In genomic region chr11:112050362-112050761, GRCm38 (mm10) we compare ENCODE assay signal across 23 mouse cellular contexts.
DNase-seq lines count a peak whose midpoint lies in the region; ATAC-seq and TF ChIP-seq lines count a peak whose summit lies in the region.
"Had no signal": no experiment of that assay in that cellular context is flagged by ENCODE, and none has a peak within 500 bp of the region (broad histone marks: within the 10 kb centered on the region; RNA-seq: fewer than 3 reads in every experiment).

No protein-coding gene starts in this region.

- TF ChIP-seq CTCF in liver, postnatal 0 days (IDR thresholded peaks at IDR 0.05; ENCODE audit: low read depth): no peak
- TF ChIP-seq CTCF in thymus, adult 2 months (IDR thresholded peaks at IDR 0.05; ENCODE audit: borderline replicate concordance, control insufficient read depth, extremely low read depth, insufficient read depth, low read length, poor library complexity): no peak

- TF ChIP-seq EP300 in liver, postnatal 0 days (IDR thresholded peaks at IDR 0.05; ENCODE audit: low read depth): 0 out of 2 replicates have a peak, but pooled peaks have one; percentile 36

- H3K9ac ChIP-seq in midbrain, embryonic 14.5 days (replicated peaks; ENCODE audit: low read length): no peak overlapping the region
- no peak overlapping the region for H3K9ac ChIP-seq in liver, embryonic 13.5 days
- H3K9ac ChIP-seq in liver, postnatal 0 days (replicated peaks): no peak overlapping the region
- H3K9ac ChIP-seq: embryonic facial prominence, embryonic 15.5 days; heart, embryonic 15.5 days; hindbrain, embryonic 12.5 days had no signal

- H3K27ac ChIP-seq in midbrain, embryonic 14.5 days (replicated peaks; ENCODE audit: low read depth, low read length): no peak overlapping the region
- no peak overlapping the region for H3K27ac ChIP-seq in midbrain, embryonic 10.5 days (replicated peaks)
- no peak overlapping the region for H3K27ac ChIP-seq in liver, embryonic 13.5 days
- H3K27ac ChIP-seq in liver, postnatal 0 days (ENCODE audit: low read depth): no peak overlapping the region
- H3K27ac ChIP-seq in hindbrain, embryonic 10.5 days: no peak overlapping the region
- no peak overlapping the region for H3K27ac ChIP-seq in thymus, adult 2 months (ENCODE audit: control insufficient read depth, insufficient read depth, low read length)
- H3K27ac ChIP-seq: embryonic facial prominence, embryonic 15.5 days; heart, adult 2 months; heart, embryonic 15.5 days; hindbrain, embryonic 12.5 days had no signal

- no peaks in the 10 kb centered on the region for H3K36me3 ChIP-seq in midbrain, embryonic 14.5 days (ENCODE audit: control insufficient read depth, insufficient read depth, low read length)
- H3K36me3 ChIP-seq in midbrain, embryonic 10.5 days: no peaks in the 10 kb centered on the region
- H3K36me3 ChIP-seq in liver, embryonic 13.5 days: no peaks in the 10 kb centered on the region
- H3K36me3 ChIP-seq in liver, postnatal 0 days (replicated peaks; ENCODE audit: insufficient read depth, low read length): no peaks in the 10 kb centered on the region
- no peaks in the 10 kb centered on the region for H3K36me3 ChIP-seq in hindbrain, embryonic 10.5 days
- no peaks in the 10 kb centered on the region for H3K36me3 ChIP-seq in thymus, adult 2 months (ENCODE audit: control insufficient read depth, insufficient read depth, low read length)
- H3K36me3 ChIP-seq: embryonic facial prominence, embryonic 15.5 days; G1E; heart, embryonic 15.5 days; hindbrain, embryonic 12.5 days had no signal

- no peaks in the 10 kb centered on the region for H3K27me3 ChIP-seq in midbrain, embryonic 14.5 days (ENCODE audit: control insufficient read depth, insufficient read depth, low read length)
- H3K27me3 ChIP-seq in midbrain, embryonic 10.5 days (ENCODE audit: low read depth, poor library complexity, severe bottlenecking): no peaks in the 10 kb centered on the region
- no peaks in the 10 kb centered on the region for H3K27me3 ChIP-seq in liver, embryonic 13.5 days
- no peaks in the 10 kb centered on the region for H3K27me3 ChIP-seq in liver, postnatal 0 days (ENCODE audit: insufficient read depth, low read length)
- no peaks in the 10 kb centered on the region for H3K27me3 ChIP-seq in hindbrain, embryonic 10.5 days (ENCODE audit: insufficient read depth, poor library complexity, severe bottlenecking)
- H3K27me3 ChIP-seq in thymus, adult 2 months (ENCODE audit: control insufficient read depth, insufficient read depth, low read length): no peaks in the 10 kb centered on the region
- H3K27me3 ChIP-seq: embryonic facial prominence, embryonic 15.5 days; heart, embryonic 15.5 days; hindbrain, embryonic 12.5 days had no signal

- TF ChIP-seq POLR2A in thymus, adult 2 months (IDR thresholded peaks at IDR 0.05; ENCODE audit: control insufficient read depth, extremely low read depth, insufficient read depth, low read length, poor library complexity): no peak

- no peak overlapping the region for H3K4me2 ChIP-seq in midbrain, embryonic 14.5 days (ENCODE audit: low read length)
- no peak overlapping the region for H3K4me2 ChIP-seq in liver, embryonic 13.5 days
- H3K4me2 ChIP-seq in liver, postnatal 0 days (ENCODE audit: low read depth, low read length): no peak overlapping the region
- H3K4me2 ChIP-seq: embryonic facial prominence, embryonic 15.5 days; heart, embryonic 11.5 days; heart, embryonic 15.5 days; hindbrain, embryonic 12.5 days had no signal

- ATAC-seq in midbrain, embryonic 14.5 days (ENCODE audit: low FRiP score, low TSS enrichment): no peak
- peak; percentile 93 for ATAC-seq in liver, embryonic 13.5 days (ENCODE audit: low read depth)
- ATAC-seq in liver, postnatal 0 days: no peak
- no peak for ATAC-seq in erythroid progenitor cell, adult 5-6 weeks (replicated peaks; ENCODE audit: low FRiP score, poor library complexity, severe bottlenecking)
- ATAC-seq: CD4-positive, CD25-positive, alpha-beta regulatory T cell, adult 4 months; forebrain, embryonic 16.5 days; hindbrain, embryonic 16.5 days had no signal

- DNase-seq in midbrain, embryonic 14.5 days: peak; percentile 12
- no peak for DNase-seq in midbrain, embryonic 10.5 days (ENCODE audit: low spot score)
- peak; percentile 9 for DNase-seq in liver, embryonic 13.5 days
- no peak for DNase-seq in liver, postnatal 0 days
- DNase-seq in hindbrain, embryonic 10.5 days (ENCODE audit: low spot score): no peak
- DNase-seq in thymus, adult 2 months: no peak
- DNase-seq: adrenal gland, postnatal 10 days; B cell, adult 2 months; cerebellum, adult 2 months; cerebellum, postnatal 10 days; embryo, embryonic 11 days; gastrocnemius, postnatal 10 days; heart, adult 2 months had no signal

- H3K9me3 ChIP-seq in midbrain, embryonic 14.5 days (ENCODE audit: control insufficient read depth, low read length): no peaks in the 10 kb centered on the region
- no peaks in the 10 kb centered on the region for H3K9me3 ChIP-seq in midbrain, embryonic 10.5 days (replicated peaks)
- no peaks in the 10 kb centered on the region for H3K9me3 ChIP-seq in liver, embryonic 13.5 days (replicated peaks)
- H3K9me3 ChIP-seq in liver, postnatal 0 days (ENCODE audit: low read length): no peaks in the 10 kb centered on the region
- no peaks in the 10 kb centered on the region for H3K9me3 ChIP-seq in hindbrain, embryonic 10.5 days
- H3K9me3 ChIP-seq: embryonic facial prominence, embryonic 15.5 days; G1E; heart, embryonic 15.5 days; hindbrain, embryonic 12.5 days had no signal

- peaks cover 1% of the 10 kb centered on the region; the same call in 1 of the 2 replicates for H3K4me1 ChIP-seq in midbrain, embryonic 14.5 days (ENCODE audit: control insufficient read depth, insufficient read depth, low read length)
- H3K4me1 ChIP-seq in midbrain, embryonic 10.5 days: peaks cover 7% of the 10 kb centered on the region; the same call in 1 of the 2 replicates
- H3K4me1 ChIP-seq in liver, embryonic 13.5 days (replicated peaks): peaks cover 4% of the 10 kb centered on the region; the same call in 1 of the 2 replicates
- H3K4me1 ChIP-seq in liver, postnatal 0 days (ENCODE audit: insufficient read depth): no peaks in the 10 kb centered on the region
- peaks cover 10% of the 10 kb centered on the region; the same call in 1 of the 2 replicates for H3K4me1 ChIP-seq in hindbrain, embryonic 10.5 days (replicated peaks)
- no peaks in the 10 kb centered on the region for H3K4me1 ChIP-seq in thymus, adult 2 months (replicated peaks; ENCODE audit: control insufficient read depth, insufficient read depth, low read length)
- H3K4me1 ChIP-seq: embryonic facial prominence, embryonic 15.5 days; heart, embryonic 15.5 days; hindbrain, embryonic 12.5 days had no signal

- WGBS in midbrain, embryonic 14.5 days: 11% methylated on average over 7 of the region's 7 CpGs
- WGBS in midbrain, embryonic 10.5 days: 34% methylated on average over 7 of the region's 7 CpGs
- WGBS in liver, embryonic 13.5 days (ENCODE audit: insufficient replicate concordance): 20% methylated on average over 7 of the region's 7 CpGs
- WGBS in liver, postnatal 0 days (ENCODE audit: insufficient replicate concordance): 25% methylated on average over 7 of the region's 7 CpGs
- 37% methylated on average over 7 of the region's 7 CpGs for WGBS in hindbrain, embryonic 10.5 days
- 45% methylated on average over 7 of the region's 7 CpGs for WGBS in thymus, adult 2 months

- no peak overlapping the region for H3K4me3 ChIP-seq in midbrain, embryonic 14.5 days (replicated peaks; ENCODE audit: low read depth, low read length)
- H3K4me3 ChIP-seq in midbrain, embryonic 10.5 days: no peak overlapping the region
- no peak overlapping the region for H3K4me3 ChIP-seq in liver, embryonic 13.5 days (replicated peaks)
- H3K4me3 ChIP-seq in liver, postnatal 0 days (ENCODE audit: low read depth, low read length): no peak overlapping the region
- no peak overlapping the region for H3K4me3 ChIP-seq in hindbrain, embryonic 10.5 days
- no peak overlapping the region for H3K4me3 ChIP-seq in thymus, adult 2 months (ENCODE audit: control insufficient read depth, insufficient read depth, low read length)
- H3K4me3 ChIP-seq: embryonic facial prominence, embryonic 15.5 days; erythroblast, embryonic 14.5 days; heart, adult 2 months; heart, embryonic 15.5 days; hindbrain, embryonic 12.5 days had no signal

Comparison
In these comparisons a context has a peak if more than half of its experiments do, and no peak if none do; other contexts are left out.
1. DNase-seq: peak in midbrain, embryonic 14.5 days (single experiment) and liver, embryonic 13.5 days (single experiment); none in midbrain, embryonic 10.5 days (single experiment), liver, postnatal 0 days (single experiment), hindbrain, embryonic 10.5 days (single experiment) and thymus, adult 2 months (single experiment).